Mouse (Mus musculus): Measurements from ENCODE around the gene Zc3h12d.

Gene Zc3h12d

DNA sequence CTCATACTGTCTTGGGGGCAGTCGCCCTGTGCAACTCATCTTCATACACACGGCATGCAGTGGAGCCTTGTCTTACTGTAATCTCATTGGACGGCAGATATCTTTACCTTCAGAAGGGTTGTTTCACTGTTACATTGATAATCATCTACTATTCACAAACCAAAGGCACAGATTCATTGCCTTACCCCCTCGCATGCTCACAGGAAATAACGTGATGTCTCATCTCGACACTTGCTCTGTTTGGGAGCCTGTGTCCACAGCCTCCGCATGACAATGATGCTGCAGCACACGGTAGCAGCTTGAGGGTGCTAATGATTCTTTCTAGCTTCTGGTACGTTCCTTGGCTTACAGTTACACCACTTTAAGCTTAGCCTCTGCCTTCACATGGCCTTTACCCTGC lies 6.2 kb upstream of the Zc3h12d start:
- H3K27me3 ChIP-seq (ENCODE audit: control insufficient read depth, insufficient read depth, low read length, poor library complexity, severe bottlenecking) = no peaks in the 10 kb centered on the region
- H3K36me3 ChIP-seq (ENCODE audit: control insufficient read depth, insufficient read depth, low read length, poor library complexity, severe bottlenecking) = peaks cover under 1% of the 10 kb centered on the region; the same call in 1 of the 2 replicates
- no peak for DNase-seq (ENCODE audit: low read depth, low spot score)

DNA sequence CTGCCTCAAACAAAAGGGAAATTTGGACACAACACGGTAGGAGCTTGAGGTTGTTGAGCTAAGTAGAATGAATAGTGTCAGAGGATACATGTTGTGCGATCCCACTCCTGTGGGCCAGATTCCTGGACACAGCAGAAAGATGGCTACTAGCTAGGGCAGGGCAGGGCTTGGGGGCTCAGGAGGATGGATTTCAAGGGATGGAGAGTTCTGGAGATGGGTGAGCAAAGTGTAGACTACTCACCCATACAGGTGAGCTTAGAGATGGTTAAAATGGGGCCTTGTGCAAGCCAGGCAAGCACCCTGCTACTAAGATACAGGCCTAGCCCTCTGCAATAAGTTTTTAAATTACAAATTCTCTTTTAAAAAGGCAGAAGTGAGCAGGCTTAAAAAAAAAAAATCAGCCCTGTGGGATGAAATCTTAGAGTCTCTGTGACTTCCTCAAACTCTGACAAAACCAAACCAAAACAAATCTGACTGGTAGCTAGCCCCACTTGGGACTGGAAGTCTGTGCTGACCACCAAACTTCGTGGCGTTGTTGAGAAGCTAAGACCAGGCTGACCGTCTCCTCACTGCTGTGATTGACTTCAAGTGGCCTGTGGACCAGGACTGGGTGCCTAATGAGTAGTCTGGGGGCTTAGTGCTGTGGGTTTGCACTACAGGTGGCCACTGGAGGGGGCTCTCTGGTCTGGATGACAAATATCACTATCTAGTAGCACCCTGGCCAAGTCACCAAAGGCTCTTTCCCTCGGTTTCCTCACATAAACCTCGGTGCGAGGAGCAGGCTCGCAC lies 1.3 kb downstream of the Zc3h12d start:
- Histone ChIP-seq H3K27me3 (ENCODE audit: control insufficient read depth, insufficient read depth, low read length, poor library complexity, severe bottlenecking) (no peaks in the 10 kb centered on the region), H3K36me3 (ENCODE audit: control insufficient read depth, insufficient read depth, low read length, poor library complexity, severe bottlenecking) (peaks cover 4% of the 10 kb centered on the region)
- DNase-seq (ENCODE audit: low read depth, low spot score) = peak; percentile 71

DNA sequence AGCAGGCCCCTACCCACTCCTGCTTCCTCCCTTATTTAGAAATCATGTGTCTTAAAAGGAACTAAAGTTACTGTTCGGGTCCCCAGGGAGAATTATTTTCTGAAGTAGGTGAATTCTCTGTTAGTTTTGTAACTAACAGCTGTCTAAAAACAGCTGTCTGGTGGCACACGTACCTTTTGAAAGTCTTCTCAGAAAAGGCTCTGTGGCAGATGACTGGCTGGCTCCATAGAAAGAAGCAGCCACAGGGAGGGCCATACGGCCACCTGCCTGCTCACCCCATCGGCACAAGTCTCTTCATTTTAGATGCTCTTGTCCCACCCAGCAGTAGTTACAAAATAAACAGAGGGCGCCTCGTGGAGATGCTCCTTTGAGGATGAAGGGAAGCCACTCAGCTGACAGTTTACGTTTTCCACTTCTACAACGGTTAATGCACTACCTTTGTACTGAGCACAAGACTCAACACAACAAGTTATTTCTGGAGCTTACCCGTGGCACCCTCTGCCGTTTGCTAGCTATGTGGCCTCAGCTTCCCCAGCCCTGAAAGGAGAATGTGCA lies 2.5 kb downstream of the Zc3h12d start:
- no peaks in the 10 kb centered on the region for H3K27me3 ChIP-seq (ENCODE audit: control insufficient read depth, insufficient read depth, low read length, poor library complexity, severe bottlenecking)
- H3K36me3 ChIP-seq (ENCODE audit: control insufficient read depth, insufficient read depth, low read length, poor library complexity, severe bottlenecking) = peaks cover 7% of the 10 kb centered on the region
- peak; percentile 85 for DNase-seq (ENCODE audit: low read depth, low spot score)

DNA sequence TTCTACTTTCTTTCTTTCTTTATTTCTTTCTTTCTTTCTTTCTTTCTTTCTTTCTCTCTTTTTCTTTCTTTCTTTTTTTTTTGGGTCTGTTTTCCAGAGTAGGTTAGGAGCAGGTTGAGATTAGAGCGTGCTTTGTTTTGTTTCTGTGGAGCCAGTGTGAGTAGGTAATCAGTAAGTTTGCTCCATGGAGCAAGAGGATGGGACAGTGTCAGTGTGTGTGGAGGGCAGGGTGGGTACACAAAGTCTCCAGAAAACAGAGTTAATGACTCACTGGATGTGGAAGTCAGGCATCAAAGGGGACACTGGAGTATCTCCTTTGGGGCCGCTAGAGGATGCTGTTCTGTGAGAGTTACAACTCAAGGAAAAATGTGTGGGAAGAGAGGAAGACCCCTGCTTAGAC lies 4.6 kb downstream of the Zc3h12d start:
- H3K36me3 ChIP-seq (ENCODE audit: control insufficient read depth, insufficient read depth, low read length, poor library complexity, severe bottlenecking) = peaks cover 10% of the 10 kb centered on the region
- DNase-seq (ENCODE audit: low read depth, low spot score) = no peak
- no peaks in the 10 kb centered on the region for H3K27me3 ChIP-seq (ENCODE audit: control insufficient read depth, insufficient read depth, low read length, poor library complexity, severe bottlenecking)

DNA sequence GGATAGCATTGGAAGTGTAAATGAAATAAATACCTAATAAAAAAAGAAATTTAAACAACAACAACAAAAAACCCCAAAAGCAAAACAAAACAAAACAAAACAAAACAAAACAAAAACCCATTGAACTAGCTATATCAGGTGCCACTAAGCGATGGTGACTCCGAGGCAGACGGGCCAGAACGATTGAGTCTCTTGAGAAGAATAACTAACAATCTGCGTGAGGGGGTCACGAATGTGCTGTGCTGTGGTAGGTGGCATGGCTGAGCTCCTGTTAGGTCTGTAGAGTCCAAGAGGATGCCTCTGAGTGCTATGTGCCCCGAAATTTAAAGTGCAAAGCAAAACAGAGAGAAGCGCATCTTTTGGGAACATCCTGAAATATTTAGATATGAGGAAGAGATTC lies 5.2 kb downstream of the Zc3h12d start:
- no peak for DNase-seq (ENCODE audit: low read depth, low spot score)
- Histone ChIP-seq H3K27me3 (ENCODE audit: control insufficient read depth, insufficient read depth, low read length, poor library complexity, severe bottlenecking) (no peaks in the 10 kb centered on the region), H3K36me3 (ENCODE audit: control insufficient read depth, insufficient read depth, low read length, poor library complexity, severe bottlenecking) (peaks cover 10% of the 10 kb centered on the region)

DNA sequence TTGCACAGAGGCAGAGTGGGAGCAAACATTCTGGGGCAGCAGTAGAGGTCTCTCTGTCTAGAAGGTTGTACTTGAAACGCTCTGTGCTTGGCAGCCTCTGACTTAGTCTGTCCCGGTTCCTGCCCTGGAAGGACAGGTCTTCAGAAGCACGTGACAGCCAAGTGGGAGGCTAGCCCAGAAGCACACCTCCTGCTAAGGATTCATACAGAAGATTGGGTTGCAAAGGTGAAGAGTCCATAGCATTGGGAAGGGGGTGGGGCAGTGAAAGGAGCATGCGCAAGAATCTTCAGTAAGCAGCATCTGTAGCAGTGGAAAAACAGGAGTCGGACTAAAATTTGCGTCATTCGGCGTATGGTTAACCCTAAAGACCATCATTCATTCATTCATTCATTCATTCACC lies 5.8 kb downstream of the Zc3h12d start:
- no peak for DNase-seq (ENCODE audit: low read depth, low spot score)
- Histone ChIP-seq H3K27me3 (ENCODE audit: control insufficient read depth, insufficient read depth, low read length, poor library complexity, severe bottlenecking) (no peaks in the 10 kb centered on the region), H3K36me3 (ENCODE audit: control insufficient read depth, insufficient read depth, low read length, poor library complexity, severe bottlenecking) (peaks cover 10% of the 10 kb centered on the region)

DNA sequence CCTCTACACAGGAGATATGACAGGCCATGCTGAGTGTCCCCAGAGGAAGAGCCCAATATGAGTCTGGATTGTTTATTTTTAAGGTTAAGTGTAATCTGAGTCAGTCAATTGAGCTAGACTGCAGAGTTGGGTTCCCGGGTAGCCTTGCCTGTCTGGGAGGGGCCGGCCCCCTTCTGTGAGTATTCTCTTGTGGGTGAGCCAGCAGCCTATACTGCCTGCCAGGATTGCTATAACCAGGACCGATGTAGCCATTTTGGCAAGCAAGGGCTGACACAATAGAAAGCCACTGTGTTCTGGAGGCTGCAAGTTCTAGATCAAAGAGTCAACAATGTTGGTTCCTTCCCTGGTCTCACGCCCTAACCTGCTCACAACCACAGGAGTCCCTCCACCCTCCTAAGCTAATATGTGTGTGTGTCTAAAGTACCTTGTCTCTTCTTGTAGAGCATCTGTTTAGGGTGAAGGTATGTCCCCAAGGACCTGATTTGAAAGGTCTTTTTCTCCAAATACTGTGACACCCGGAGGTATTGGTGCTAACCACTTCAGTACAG lies 6.7 kb downstream of the Zc3h12d start:
- H3K27me3 ChIP-seq (ENCODE audit: control insufficient read depth, insufficient read depth, low read length, poor library complexity, severe bottlenecking) = no peaks in the 10 kb centered on the region
- peaks cover 10% of the 10 kb centered on the region for H3K36me3 ChIP-seq (ENCODE audit: control insufficient read depth, insufficient read depth, low read length, poor library complexity, severe bottlenecking)
- DNase-seq (ENCODE audit: low read depth, low spot score) = no peak

DNA sequence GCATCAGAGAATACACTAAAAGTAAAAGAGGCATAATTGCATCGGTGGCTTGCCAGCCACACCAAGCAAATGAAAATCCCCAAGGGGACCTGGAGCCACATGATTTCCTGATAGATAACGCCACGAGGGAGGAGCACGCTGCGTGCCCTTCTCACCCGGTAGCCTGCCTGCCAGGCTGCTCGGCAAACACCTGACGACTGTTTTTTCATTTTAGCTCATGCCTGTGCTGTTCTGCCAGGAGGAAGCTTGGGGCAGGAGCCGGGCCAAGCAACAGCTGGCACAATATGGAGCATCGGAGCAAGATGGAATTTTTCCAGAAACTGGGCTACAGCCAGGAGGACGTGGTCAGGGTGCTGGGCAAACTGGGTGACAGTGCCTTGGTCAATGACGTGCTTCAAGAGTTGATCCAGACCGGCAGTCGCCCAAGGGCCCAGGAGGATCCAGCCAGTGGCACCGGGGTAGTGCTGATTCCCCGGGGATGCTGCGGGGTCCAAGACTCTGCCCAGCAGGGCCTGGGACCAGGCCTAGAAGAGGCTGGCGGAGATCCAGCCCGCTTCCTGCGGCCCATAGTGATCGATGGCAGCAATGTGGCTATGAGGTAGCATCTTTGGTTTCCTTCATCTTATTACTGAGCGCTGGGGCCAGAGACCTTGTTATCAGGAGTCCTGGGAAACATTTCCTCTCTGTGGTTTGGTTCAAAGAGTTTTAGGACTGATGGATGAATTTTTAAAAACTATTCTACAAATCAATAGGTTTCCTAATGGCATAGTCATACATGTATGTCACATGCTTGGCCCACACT lies 7.5 kb downstream of the Zc3h12d start:
- DNase-seq (ENCODE audit: low read depth, low spot score) = peak; percentile 91
- Histone ChIP-seq H3K36me3 (ENCODE audit: control insufficient read depth, insufficient read depth, low read length, poor library complexity, severe bottlenecking) (peaks cover 10% of the 10 kb centered on the region), H3K27me3 (ENCODE audit: control insufficient read depth, insufficient read depth, low read length, poor library complexity, severe bottlenecking) (no peaks in the 10 kb centered on the region)

DNA sequence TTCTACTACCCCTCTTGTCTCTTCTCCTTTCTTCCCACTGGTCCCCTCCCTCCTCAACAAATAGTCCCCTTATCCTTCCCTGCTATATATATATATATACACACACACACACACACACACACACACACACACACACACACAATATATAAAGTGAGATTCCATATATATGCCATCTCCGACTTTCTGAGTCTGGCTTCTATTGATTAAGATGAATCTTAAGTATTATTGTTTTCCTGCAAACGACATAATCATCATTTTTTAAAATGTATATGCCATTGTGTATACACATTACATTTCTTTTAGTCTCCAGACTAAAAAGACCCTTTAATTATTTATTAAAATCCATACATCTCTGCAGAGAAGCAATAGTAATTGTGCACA lies 8.1 kb downstream of the Zc3h12d start:
- no peak for DNase-seq (ENCODE audit: low read depth, low spot score)
- Histone ChIP-seq H3K27me3 (ENCODE audit: control insufficient read depth, insufficient read depth, low read length, poor library complexity, severe bottlenecking) (no peaks in the 10 kb centered on the region), H3K36me3 (ENCODE audit: control insufficient read depth, insufficient read depth, low read length, poor library complexity, severe bottlenecking) (peaks cover 10% of the 10 kb centered on the region)

DNA sequence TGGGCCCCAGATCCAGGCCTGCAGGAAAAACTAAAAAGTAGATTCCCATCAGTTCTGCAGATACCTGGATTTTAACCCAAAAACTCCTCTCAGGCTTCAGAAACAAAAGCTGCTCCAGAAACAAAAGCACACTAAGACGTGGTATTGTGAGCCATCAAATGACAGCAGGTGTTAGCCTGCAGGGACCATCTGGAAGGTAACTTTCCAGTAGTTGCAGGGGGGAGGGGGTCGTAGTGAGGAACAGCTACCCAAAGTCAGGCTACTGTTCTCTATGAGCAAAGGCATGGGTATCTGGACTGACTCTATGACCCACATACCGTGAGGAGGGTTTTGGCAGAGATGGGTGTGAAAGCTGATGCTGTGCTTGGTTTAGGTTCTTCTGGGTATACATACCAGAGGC lies 8.5 kb downstream of the Zc3h12d start:
- Histone ChIP-seq H3K36me3 (ENCODE audit: control insufficient read depth, insufficient read depth, low read length, poor library complexity, severe bottlenecking) (peaks cover 10% of the 10 kb centered on the region), H3K27me3 (ENCODE audit: control insufficient read depth, insufficient read depth, low read length, poor library complexity, severe bottlenecking) (no peaks in the 10 kb centered on the region)
- DNase-seq (ENCODE audit: low read depth, low spot score) = no peak

DNA sequence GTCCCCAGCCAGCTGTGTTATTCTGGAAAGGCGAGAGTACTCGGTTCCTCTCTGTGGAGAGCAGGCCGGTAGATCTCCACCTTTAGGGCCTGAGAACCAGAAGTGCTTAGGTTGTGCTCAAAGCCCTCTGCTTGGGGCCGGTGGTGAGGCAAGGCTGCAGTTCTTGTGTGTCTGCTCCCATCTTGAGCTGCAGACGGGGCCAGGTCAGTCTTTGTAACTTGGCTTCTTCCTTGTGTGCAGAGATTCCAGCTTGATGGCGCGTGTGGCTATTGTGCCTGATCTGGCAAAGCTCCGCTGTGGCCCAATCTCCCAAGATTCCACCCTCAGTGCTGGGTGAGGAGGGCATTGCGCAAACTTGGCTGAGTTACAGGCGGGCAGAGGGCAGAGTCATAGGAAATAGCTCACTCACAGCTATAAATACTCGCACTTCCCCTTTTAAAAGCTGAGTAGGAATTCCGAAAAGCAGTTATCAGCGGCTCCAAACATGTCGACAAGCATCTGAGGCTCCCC lies 9.4 kb downstream of the Zc3h12d start:
- Histone ChIP-seq H3K36me3 (ENCODE audit: control insufficient read depth, insufficient read depth, low read length, poor library complexity, severe bottlenecking) (peaks cover 10% of the 10 kb centered on the region), H3K27me3 (ENCODE audit: control insufficient read depth, insufficient read depth, low read length, poor library complexity, severe bottlenecking) (no peaks in the 10 kb centered on the region)
- DNase-seq (ENCODE audit: low read depth, low spot score) = peak; percentile 60

DNA sequence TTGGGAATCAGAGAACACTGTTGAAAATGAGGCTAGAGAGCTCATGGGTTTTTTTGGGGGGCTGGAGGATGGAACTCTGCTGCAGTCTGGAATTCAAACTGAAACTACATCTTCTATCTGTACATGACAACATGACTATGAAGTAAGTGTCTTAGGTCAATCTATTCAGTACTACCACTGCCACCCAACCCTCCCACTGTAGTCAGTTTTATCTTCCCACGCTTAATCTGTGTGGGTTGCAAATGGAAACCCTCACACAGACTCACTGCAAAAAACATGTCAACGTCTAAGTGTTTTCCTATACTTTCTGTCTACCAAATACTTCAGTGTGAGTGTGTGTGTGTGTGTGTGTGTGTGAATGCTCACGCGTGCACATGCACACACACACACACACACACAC lies 10.9 kb downstream of the Zc3h12d start:
- Histone ChIP-seq H3K27me3 (ENCODE audit: control insufficient read depth, insufficient read depth, low read length, poor library complexity, severe bottlenecking) (no peaks in the 10 kb centered on the region), H3K36me3 (ENCODE audit: control insufficient read depth, insufficient read depth, low read length, poor library complexity, severe bottlenecking) (peaks cover 10% of the 10 kb centered on the region)
- DNase-seq (ENCODE audit: low read depth, low spot score) = no peak

DNA sequence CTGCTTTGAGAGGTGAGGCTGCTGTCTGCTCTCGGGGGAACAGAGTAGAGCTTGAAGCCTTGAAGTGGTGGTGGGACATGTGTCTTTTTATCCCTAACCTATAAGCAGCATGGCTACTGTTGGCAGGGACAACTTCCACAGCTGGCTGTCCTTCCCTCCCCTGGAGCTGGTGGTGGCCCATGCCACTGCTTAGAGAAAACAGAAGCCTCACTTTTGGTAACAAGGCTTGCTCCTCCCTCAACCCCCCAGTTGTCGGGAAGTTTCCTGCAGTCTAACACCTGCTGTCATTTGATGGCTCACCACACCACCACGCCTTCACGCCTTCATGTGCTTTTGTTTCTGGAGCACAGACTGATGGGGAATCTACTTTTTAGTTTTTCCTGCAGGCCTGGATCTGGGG lies 11.9 kb downstream of the Zc3h12d start:
- peaks cover 5% of the 10 kb centered on the region for H3K36me3 ChIP-seq (ENCODE audit: control insufficient read depth, insufficient read depth, low read length, poor library complexity, severe bottlenecking)
- H3K27me3 ChIP-seq (ENCODE audit: control insufficient read depth, insufficient read depth, low read length, poor library complexity, severe bottlenecking) = no peaks in the 10 kb centered on the region
- DNase-seq (ENCODE audit: low read depth, low spot score) = peak; percentile 38

DNA sequence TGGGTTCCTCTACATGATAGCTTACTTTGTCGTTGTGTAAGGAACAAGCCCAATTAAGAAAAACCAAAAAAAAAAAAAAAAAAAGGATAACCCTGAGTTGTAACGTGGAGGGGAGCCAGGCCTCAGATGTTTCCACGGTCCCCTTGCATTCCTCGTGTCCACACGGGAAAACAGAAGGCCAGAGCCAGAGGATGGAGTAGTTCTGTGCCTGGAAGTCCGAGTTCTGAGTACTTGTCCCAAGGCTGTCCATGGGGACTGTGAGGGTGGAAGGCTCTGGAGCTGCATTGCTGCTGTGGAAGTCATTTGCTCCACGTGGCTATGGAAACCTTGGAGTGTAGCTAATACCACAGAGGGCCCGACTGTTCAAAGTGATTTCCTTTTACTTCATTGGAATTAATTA lies 12.9 kb downstream of the Zc3h12d start:
- no peaks in the 10 kb centered on the region for H3K27me3 ChIP-seq (ENCODE audit: control insufficient read depth, insufficient read depth, low read length, poor library complexity, severe bottlenecking)
- H3K36me3 ChIP-seq (ENCODE audit: control insufficient read depth, insufficient read depth, low read length, poor library complexity, severe bottlenecking) = peaks cover 3% of the 10 kb centered on the region
- DNase-seq (ENCODE audit: low read depth, low spot score) = no peak

DNA sequence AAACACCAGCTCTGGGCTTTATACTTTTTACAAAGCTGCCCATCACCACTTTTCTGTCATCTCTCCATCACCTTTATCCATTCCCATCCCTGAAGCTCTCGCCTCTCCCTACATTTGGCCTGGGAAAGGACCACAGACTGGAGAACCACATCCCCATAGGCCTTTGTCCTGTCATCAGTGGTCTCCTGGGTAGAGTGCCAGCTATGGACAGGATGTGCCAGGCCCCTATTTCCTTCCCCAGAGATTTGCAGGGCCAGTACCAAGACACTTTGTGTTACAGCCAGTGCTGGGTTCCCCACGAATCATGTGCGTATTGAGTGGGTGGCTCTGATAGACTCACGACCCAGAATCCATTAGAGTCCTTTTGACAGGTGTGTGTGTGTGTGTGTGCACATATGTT lies 13.7 kb downstream of the Zc3h12d start:
- no peaks in the 10 kb centered on the region for H3K27me3 ChIP-seq (ENCODE audit: control insufficient read depth, insufficient read depth, low read length, poor library complexity, severe bottlenecking)
- DNase-seq (ENCODE audit: low read depth, low spot score) = peak; percentile 28
- H3K36me3 ChIP-seq (ENCODE audit: control insufficient read depth, insufficient read depth, low read length, poor library complexity, severe bottlenecking) = peaks cover 4% of the 10 kb centered on the region
